Mouse (Mus musculus): ENCODE data around the gene Serpinb1c. TPM values are rescaled to one million over a fixed set of nuclear protein-coding genes. Genes with fewer than 3 reads are reported as not detected.

Serpinb1c gene
- total RNA-seq, 2 experiments from 2014 or later = not detected

DNA sequence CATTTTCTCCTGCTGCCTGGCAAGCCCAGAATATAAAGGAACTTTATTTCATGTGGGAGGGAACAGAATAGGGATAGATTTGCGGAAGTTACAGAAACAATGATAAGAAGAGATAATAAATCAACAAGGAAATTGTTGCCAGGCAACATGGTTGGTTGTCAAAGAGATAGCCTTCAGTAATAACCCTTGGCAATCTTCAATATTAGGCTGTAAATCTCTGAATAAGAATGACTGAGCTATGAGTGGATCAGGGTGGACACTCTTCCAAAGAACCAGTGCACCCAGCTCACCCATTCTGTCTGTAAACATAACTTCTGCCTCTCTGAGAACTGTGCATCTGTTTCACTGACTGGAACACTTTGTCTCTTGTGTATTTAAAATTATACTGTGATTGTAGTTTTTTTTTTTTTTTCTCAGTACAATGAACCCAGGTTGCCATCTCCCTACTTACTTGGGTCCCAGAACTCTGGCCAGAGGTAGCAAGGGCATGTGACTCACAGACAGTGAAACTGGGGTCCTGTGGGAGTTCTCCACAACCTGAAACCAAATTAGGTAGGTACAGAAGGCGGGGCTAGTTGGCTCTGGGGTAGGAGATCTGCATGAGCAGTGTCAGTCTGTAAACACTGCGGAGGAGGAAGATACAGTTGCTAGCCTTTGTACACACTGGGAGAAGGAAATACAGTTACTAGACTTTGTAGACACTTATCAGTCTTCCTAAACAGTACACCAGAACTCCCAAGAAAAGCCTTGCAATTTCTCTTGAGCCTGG is 66.3 kb downstream of the Serpinb1c start:
- no peak for ATAC-seq (replicated peaks; ENCODE audit: low FRiP score, low TSS enrichment, poor library complexity, severe bottlenecking)

Other genes starting within 250 kb of the Serpinb1c start
- 0.11 TPM in 1 of 2 replicates, not detected in the other for gene Mylk4, start 114.3 kb downstream of the Serpinb1c start, total RNA-seq (2014; fragmentation: Nextera tagmentation)
- not detected in 2 replicates for gene Mylk4, start 114.3 kb downstream of the Serpinb1c start, total RNA-seq (2017)
- 22.3 and 38.7 TPM in 2 replicates for gene Wrnip1, start 96.2 kb downstream of the Serpinb1c start, total RNA-seq (2014; fragmentation: Nextera tagmentation)
- 37.6 and 45.8 TPM in 2 replicates for gene Wrnip1, start 96.2 kb downstream of the Serpinb1c start, total RNA-seq (2017)
- not detected in 2 replicates for gene D930007J09Rik, start 95.4 kb downstream of the Serpinb1c start, total RNA-seq (2014; fragmentation: Nextera tagmentation)
- gene D930007J09Rik, start 95.4 kb downstream of the Serpinb1c start, total RNA-seq (2017) = not detected in 2 replicates
- gene Serpinb1a, start 47.0 kb downstream of the Serpinb1c start, total RNA-seq (2014; fragmentation: Nextera tagmentation) = 2.4 and 16.7 TPM in 2 replicates
- gene Serpinb1a, start 47.0 kb downstream of the Serpinb1c start, total RNA-seq (2017) = 10.1 and 35.8 TPM in 2 replicates
- 10.1 and 14.4 TPM in 2 replicates for gene Serpinb6b, start 67.0 kb upstream of the Serpinb1c start, total RNA-seq (2014; fragmentation: Nextera tagmentation)
- gene Serpinb6b, start 67.0 kb upstream of the Serpinb1c start, total RNA-seq (2017) = 36.7 and 70.1 TPM in 2 replicates
- 6.1 and 7.9 TPM in 2 replicates for gene Serpinb9, start 105.0 kb upstream of the Serpinb1c start, total RNA-seq (2014; fragmentation: Nextera tagmentation)
- 5.8 and 12.1 TPM in 2 replicates for gene Serpinb9, start 105.0 kb upstream of the Serpinb1c start, total RNA-seq (2017)
- not detected in 2 replicates for gene Serpinb9b, start 129.2 kb upstream of the Serpinb1c start, total RNA-seq (2014; fragmentation: Nextera tagmentation)
- not detected in 2 replicates for gene Serpinb9b, start 129.2 kb upstream of the Serpinb1c start, total RNA-seq (2017)
- gene Serpinb1b, start 180.4 kb upstream of the Serpinb1c start, total RNA-seq (2014; fragmentation: Nextera tagmentation) = not detected in 2 replicates
- not detected in 2 replicates for gene Serpinb1b, start 180.4 kb upstream of the Serpinb1c start, total RNA-seq (2017)

All from megakaryocyte-erythroid progenitor cell, adult 5-6 weeks (primary cell).